Mouse (Mus musculus) inflammation-experienced regulatory T-cells (primary cell): ENCODE results near the gene Zfp526. TPM values are rescaled to one million over a fixed set of nuclear protein-coding genes. Genes with fewer than 3 reads are reported as not detected.

Experiments
- polyA plus RNA-seq, 2 experiments: library from polyadenylated mRNA; unstranded; fragments of 100-300 nt; shearing (Covaris generic); gene quantifications; one replicate each; pipeline ENCODE4 v1.2.1; 2017

Gene Zfp526
- polyA plus RNA-seq, result 1 to 10 TPM; 3.4 to 3.5 TPM

DNA sequence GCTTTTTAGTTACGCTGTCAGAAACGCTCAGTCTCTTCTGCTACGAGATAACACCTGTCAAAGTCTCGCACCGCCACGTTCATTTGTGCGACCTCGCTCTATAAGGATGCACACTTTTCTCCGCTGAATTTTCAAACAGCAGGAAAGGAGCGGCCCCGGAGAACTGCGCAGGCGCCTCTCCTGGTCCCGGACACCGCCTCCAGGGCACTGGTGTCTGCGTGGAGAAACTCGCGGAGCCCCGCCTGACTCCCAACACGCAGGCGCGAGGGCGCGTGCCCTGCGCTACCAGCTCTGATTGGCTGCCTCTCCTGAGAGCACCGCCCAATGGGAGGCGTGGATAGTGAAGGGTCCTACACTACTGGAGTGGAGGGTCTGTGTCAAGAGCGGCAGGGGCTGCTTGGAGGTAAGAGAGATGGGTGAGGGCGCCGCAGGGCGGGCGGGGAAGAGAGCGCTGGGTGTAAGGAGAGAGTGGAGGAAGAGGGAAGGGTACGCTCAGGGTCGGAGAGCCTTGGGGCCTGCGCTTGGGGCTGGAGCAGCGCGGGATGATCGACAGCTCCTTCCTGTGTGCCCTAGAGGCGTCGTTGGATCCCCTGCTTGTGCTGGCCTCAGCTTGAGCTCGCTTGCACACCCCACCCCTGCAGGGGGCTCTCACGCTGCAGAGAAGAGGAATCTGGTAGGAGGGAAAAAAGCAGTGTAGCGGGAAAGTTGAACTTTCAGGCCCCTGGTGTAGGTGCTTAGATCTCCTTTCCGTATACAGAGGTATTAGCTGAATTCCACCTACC, at the start of gene Zfp526:
Zfp526 (plus strand) TSS at position 324 of the 782 bp plus-strand sequence.

GRCm38 (mm10) chr7:25179606-25180161, 41.5 kb upstream of the Zfp526 start, which contains the start of gene Pou2f2:
Gene Pou2f2 (minus strand): TSS chr7:25179726.

DNA sequence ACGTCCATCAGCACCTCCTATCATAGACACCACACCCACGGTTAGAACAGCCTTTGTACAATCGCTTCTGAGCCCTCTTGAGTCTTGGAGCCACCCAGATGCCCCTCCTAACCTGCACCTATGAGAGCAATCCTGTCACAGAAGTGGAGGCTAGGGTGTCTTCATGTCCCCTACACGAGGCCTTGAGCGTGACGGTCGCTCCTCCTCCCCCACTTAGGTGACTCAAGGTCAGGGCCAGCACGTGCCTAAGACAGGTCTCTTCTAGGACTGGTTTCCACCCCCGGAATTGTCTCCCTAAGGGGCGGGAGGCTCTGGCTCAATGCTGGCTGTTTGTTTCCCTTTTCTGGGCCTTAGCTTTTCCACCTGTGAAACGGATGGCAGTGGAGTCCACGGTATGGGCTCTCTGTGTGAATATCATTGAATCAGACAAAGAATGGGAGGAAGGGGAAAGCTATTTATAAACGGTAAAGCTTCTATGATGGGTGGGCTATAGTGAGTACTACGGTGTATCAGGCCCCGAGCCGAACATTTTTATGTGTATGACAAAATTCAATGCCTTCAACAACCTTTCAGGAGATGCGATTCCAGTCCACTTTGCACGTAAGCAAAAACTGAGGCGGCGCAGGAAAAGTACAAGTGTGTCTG, 646 bp upstream of the Zfp526 start, which contains the start of gene Dedd2:
Dedd2 (minus strand) TSS at position 159 of the 645 bp plus-strand sequence.

GRCm38 (mm10) chr7:25237249-25238014, 16.2 kb downstream of the Zfp526 start, which contains the start of gene Gsk3a:
Gene Gsk3a (minus strand): TSS chr7:25237851.

DNA sequence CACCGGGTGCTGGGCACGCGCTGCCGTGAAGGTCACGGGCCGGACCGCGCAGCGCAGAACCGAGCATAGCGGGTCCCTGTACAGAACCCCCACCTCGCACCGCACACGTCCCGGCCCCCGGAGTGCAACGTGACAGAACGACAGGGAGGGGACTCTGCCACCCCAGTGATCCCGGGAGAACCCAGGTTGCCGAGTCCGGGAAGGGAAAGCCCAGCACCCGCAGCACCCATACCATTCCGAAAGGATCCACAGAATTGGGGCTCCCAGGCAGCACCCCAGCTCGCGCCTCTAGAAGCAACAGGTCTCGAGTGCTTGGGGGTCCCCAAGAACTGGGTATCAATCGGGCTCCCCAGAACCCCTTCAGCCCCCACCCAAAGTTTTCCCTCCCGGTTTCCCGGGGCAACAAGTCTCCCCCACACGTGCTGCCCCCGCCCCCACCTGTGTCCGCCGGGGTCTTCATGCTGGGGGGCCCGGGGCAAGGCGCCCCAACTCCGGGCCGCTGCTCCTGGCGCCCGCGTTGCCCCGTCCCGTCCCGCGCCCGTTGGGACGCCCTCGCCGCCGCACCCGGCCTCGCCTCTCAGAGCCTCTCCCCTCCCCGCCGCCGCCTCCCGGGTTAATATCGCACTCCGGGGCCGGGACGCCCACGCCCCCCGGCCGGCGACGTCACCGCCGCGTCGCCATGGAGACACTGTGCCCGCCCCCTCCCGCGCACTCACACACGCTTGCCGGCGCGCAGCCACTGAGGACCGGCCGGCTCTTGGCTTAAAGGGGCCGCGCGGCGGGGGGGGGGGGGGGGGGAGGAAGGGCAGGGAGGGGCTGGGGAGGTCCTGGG, 29.1 kb downstream of the Zfp526 start, which contains the start of gene Erf:
Erf (minus strand) TSS at position 621 of the 832 bp plus-strand sequence.

DNA sequence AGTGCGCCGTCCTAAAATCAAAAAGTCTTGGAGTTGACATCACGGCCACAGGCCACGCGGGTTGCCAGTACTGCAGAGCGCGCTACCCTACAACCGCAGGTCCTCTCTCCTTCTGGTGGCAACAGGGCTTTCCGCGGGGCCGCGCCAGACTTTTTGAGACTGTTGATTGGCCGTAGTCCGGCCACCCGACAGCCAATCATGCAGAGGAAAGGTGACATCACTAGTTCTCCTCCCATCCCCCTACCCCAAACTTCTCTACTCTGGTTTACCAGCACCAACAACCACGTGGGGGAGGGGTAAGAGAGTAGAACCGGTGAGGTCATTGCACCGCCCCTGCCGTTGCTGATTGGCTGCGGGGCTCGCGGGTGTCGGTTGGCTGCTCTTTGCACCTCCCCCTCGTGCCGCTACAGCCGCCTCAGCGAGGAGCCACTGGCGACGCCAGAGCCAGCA, 46.1 kb downstream of the Zfp526 start, which contains the start of gene Cic:
Cic (plus strand) TSS at position 404 of the 450 bp plus-strand sequence.

Other genes starting within 250 kb of the Zfp526 start
- 100 to 1,000 TPM; 598 to 776 TPM for gene Rabac1, start 248.7 kb upstream of the Zfp526 start, polyA plus RNA-seq
- gene Atp1a3, start 215.5 kb upstream of the Zfp526 start, polyA plus RNA-seq, result 1 to 10 TPM in 1 of 2 experiments, under 1 TPM in 1; 0.66 to 5.4 TPM
- gene Grik5, start 149.1 kb upstream of the Zfp526 start, polyA plus RNA-seq, result 1 to 10 TPM; 9.0 to 9.7 TPM
- gene Zfp574, start 148.9 kb upstream of the Zfp526 start, polyA plus RNA-seq, result 10 to 100 TPM; 29.8 to 38.6 TPM
- gene Pou2f2, start 41.7 kb upstream of the Zfp526 start, polyA plus RNA-seq, result 100 to 1,000 TPM in 1 of 2 experiments, 10 to 100 TPM in 1; 66.9 to 118 TPM
- gene Dedd2, start 810 bp upstream of the Zfp526 start, polyA plus RNA-seq, result 100 to 1,000 TPM in 1 of 2 experiments, 10 to 100 TPM in 1; 97.0 to 125 TPM
- gene Gsk3a, start 16.4 kb downstream of the Zfp526 start, polyA plus RNA-seq, result 10 to 100 TPM; 85.3 to 85.7 TPM
- gene Erf, start 29.3 kb downstream of the Zfp526 start, polyA plus RNA-seq, result 1 to 10 TPM; 1.5 to 1.9 TPM
- 10 to 100 TPM; 30.3 to 31.4 TPM for gene Cic, start 46.3 kb downstream of the Zfp526 start, polyA plus RNA-seq
- gene Pafah1b3, start 76.6 kb downstream of the Zfp526 start, polyA plus RNA-seq, result 10 to 100 TPM; 24.1 to 47.5 TPM
- not detected for gene Prr19, start 80.0 kb downstream of the Zfp526 start, polyA plus RNA-seq
- gene Tmem145, start 84.7 kb downstream of the Zfp526 start, polyA plus RNA-seq, result under 1 TPM in 1 of 2 experiments, not detected in 1; 0.67 TPM
- gene Megf8, start 95.7 kb downstream of the Zfp526 start, polyA plus RNA-seq, result under 1 TPM; 0.25 to 0.39 TPM
- gene Cnfn, start 148.3 kb downstream of the Zfp526 start, polyA plus RNA-seq, result not detected
- 10 to 100 TPM; 13.8 to 15.9 TPM for gene Lipe, start 177.3 kb downstream of the Zfp526 start, polyA plus RNA-seq
- gene Cxcl17, start 191.5 kb downstream of the Zfp526 start, polyA plus RNA-seq, result 1 to 10 TPM in 1 of 2 experiments, under 1 TPM in 1; 0.57 to 1.1 TPM